ENCODE assay signal across 9 mouse cellular contexts in the genomic region with DNA sequence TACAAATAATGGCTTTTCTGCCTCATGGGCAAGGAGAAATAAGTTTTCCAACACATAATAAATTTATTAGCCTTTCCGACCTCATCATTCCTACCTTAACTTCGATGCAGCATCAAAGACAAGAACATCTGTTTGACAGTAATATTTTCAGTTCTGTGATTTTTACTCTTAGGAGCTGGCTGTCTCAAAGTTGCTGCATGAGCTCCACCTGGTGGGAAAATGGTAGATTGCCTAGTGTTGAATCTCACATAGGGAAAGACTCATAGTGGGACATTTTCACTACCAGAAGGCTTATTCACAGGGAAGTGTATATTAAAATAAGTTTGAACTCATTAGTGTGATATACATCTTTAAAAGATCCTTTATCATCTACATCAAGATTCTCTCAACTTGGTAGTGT.
DNase-seq lines count a peak whose midpoint lies in the region; ATAC-seq lines count a peak whose summit lies in the region.
"Had no signal": no experiment of that assay in that cellular context is flagged by ENCODE, and none has a peak within 500 bp of the region (broad histone marks: within the 10 kb centered on the region; RNA-seq: fewer than 3 reads in every experiment).

No protein-coding gene starts in this region.

- 20% methylated on average over 2 of the region's 2 CpGs for whole genome bisulfite sequencing in forebrain, embryonic 16.5 days
- WGBS in midbrain, embryonic 16.5 days, result 9% methylated on average over 2 of the region's 2 CpGs

- H3K27me3 ChIP-seq in forebrain, embryonic 16.5 days (replicated peaks; ENCODE audit: control insufficient read depth, insufficient read depth, low read length), result no peaks in the 10 kb centered on the region
- H3K27me3 ChIP-seq in midbrain, embryonic 16.5 days (ENCODE audit: control insufficient read depth, insufficient read depth, low read depth, low read length), result no peaks in the 10 kb centered on the region
- H3K27me3 ChIP-seq: hindbrain, embryonic 15.5 days had no signal

- no peak overlapping the region for H3K9ac ChIP-seq in forebrain, embryonic 16.5 days (replicated peaks; ENCODE audit: low read depth, low read length)
- H3K9ac ChIP-seq in midbrain, embryonic 16.5 days (ENCODE audit: low read depth, low read length), result no peak overlapping the region
- H3K9ac ChIP-seq: hindbrain, embryonic 15.5 days had no signal

- no peaks in the 10 kb centered on the region for H3K9me3 ChIP-seq in forebrain, embryonic 16.5 days (ENCODE audit: control insufficient read depth, low read length)
- H3K9me3 ChIP-seq in midbrain, embryonic 16.5 days (replicated peaks; ENCODE audit: control insufficient read depth, low read length, poor library complexity, severe bottlenecking), result no peaks in the 10 kb centered on the region
- H3K9me3 ChIP-seq: hindbrain, embryonic 15.5 days had no signal

- DNase-seq in gastrocnemius, postnatal 10 days, result peak; percentile 41
- DNase-seq in gastrocnemius, postnatal 25 days, result no peak
- DNase-seq in 416B (ENCODE audit: low read depth), result peak; percentile 33
- DNase-seq in brain, adult 2 months (ENCODE audit: low read depth, low spot score), result peak; percentile 79
- peak; percentile 70 to 77 for DNase-seq in layer of hippocampus, postnatal 10 days (ENCODE audit: low spot score in 2 of 2)

- H3K4me2 ChIP-seq in forebrain, embryonic 16.5 days (ENCODE audit: low read length), result no peak overlapping the region
- no peak overlapping the region for H3K4me2 ChIP-seq in midbrain, embryonic 16.5 days (ENCODE audit: low read length)
- H3K4me2 ChIP-seq: hindbrain, embryonic 15.5 days had no signal

- no peaks in the 10 kb centered on the region for H3K36me3 ChIP-seq in forebrain, embryonic 16.5 days (ENCODE audit: control insufficient read depth, insufficient read depth)
- no peaks in the 10 kb centered on the region for H3K36me3 ChIP-seq in midbrain, embryonic 16.5 days (ENCODE audit: control insufficient read depth, insufficient read depth, low read length)
- H3K36me3 ChIP-seq: hindbrain, embryonic 15.5 days had no signal

- no peak overlapping the region for H3K4me3 ChIP-seq in forebrain, embryonic 16.5 days (replicated peaks; ENCODE audit: low read length)
- no peak overlapping the region for H3K4me3 ChIP-seq in midbrain, embryonic 16.5 days (ENCODE audit: low read depth, low read length)
- H3K4me3 ChIP-seq: hindbrain, embryonic 15.5 days had no signal

- H3K4me1 ChIP-seq in forebrain, embryonic 16.5 days (replicated peaks; ENCODE audit: control insufficient read depth, insufficient read depth, low read length), result 0 out of 2 replicates have a peak, but pooled peaks cover 5% of the 10 kb centered on the region
- peaks cover 8% of the 10 kb centered on the region for H3K4me1 ChIP-seq in midbrain, embryonic 16.5 days (ENCODE audit: control insufficient read depth, insufficient read depth, low read length)
- H3K4me1 ChIP-seq: hindbrain, embryonic 15.5 days had no signal

- peak; percentile 70; the same call in 1 of the 2 replicates for ATAC-seq in forebrain, embryonic 16.5 days
- ATAC-seq in midbrain, embryonic 16.5 days, result peak; percentile 64; the same call in 1 of the 2 replicates
- no peak for ATAC-seq in CD4-positive, CD25-positive, alpha-beta regulatory T cell, adult 4 months

- no peak overlapping the region for H3K27ac ChIP-seq in forebrain, embryonic 16.5 days (ENCODE audit: low read length)
- no peak overlapping the region for H3K27ac ChIP-seq in midbrain, embryonic 16.5 days (ENCODE audit: low read length)
- H3K27ac ChIP-seq: hindbrain, embryonic 15.5 days had no signal
